ENCODE assay signal across 11 mouse cellular contexts in genomic region chr1:132150171-132150570, GRCm38 (mm10). TPM values are rescaled to one million over a fixed set of nuclear protein-coding genes. Genes with fewer than 3 reads are reported as not detected.
DNase-seq lines count a peak whose midpoint lies in the region; ATAC-seq and TF ChIP-seq lines count a peak whose summit lies in the region.
"Had no signal": no experiment of that assay in that cellular context is flagged by ENCODE, and none has a peak within 500 bp of the region (broad histone marks: within the 10 kb centered on the region; RNA-seq: fewer than 3 reads in every experiment).

No protein-coding gene starts in this region.

- no peak for DNase-seq in heart, adult 2 months
- DNase-seq in urinary bladder, postnatal 14 days (ENCODE audit: low spot score): peak; percentile 82
- DNase-seq in urinary bladder, postnatal 10 days (ENCODE audit: low spot score): no peak
- peak; percentile 84 for DNase-seq in stomach, postnatal 0 days (ENCODE audit: low spot score)
- no peak for DNase-seq in gastrocnemius, adult 8-10 months (ENCODE audit: low spot score in 2 of 2)
- no peak for DNase-seq in gastrocnemius, postnatal 14 days
- DNase-seq: adrenal gland, postnatal 25 days; cerebellum, postnatal 10 days had no signal

- no peak overlapping the region for H3K4me3 ChIP-seq in heart, embryonic 14.5 days (ENCODE audit: control insufficient read depth in 1 of 2, insufficient read depth in 1 of 2, low read depth in 1 of 2, low read length in 2 of 2)
- no peak overlapping the region for H3K4me3 ChIP-seq in heart, adult 2 months
- H3K4me3 ChIP-seq in kidney, embryonic 16.5 days (ENCODE audit: low read length): no peak overlapping the region
- no peak overlapping the region for H3K4me3 ChIP-seq in stomach, postnatal 0 days (ENCODE audit: low read depth, low read length)
- H3K4me3 ChIP-seq: midbrain, embryonic 12.5 days had no signal

- intact Hi-C loops in heart, adult 2 months (cut with DNase I): no loop called here
- intact Hi-C loops in gastrocnemius, postnatal 14 days (cut with DNase I; ENCODE audit: low total_unique reads): no loop called here

- H3K9me3 ChIP-seq in heart, embryonic 14.5 days (ENCODE audit: control insufficient read depth, low read length): no peaks in the 10 kb centered on the region
- H3K9me3 ChIP-seq in kidney, embryonic 16.5 days (ENCODE audit: low read length): no peaks in the 10 kb centered on the region
- no peaks in the 10 kb centered on the region for H3K9me3 ChIP-seq in stomach, postnatal 0 days (ENCODE audit: control insufficient read depth, low read length)
- H3K9me3 ChIP-seq: midbrain, embryonic 12.5 days had no signal

- peak overlapping the region; percentile 9 to 33; a peak in 1 of 4 replicates for H3K27ac ChIP-seq in heart, embryonic 14.5 days (replicated peaks in 1 of 2; ENCODE audit: control insufficient read depth in 1 of 2, insufficient read depth in 1 of 2, low read depth in 2 of 2, low read length in 2 of 2)
- H3K27ac ChIP-seq in heart, adult 2 months: no peak overlapping the region
- peak overlapping the region; percentile 54 for H3K27ac ChIP-seq in kidney, embryonic 16.5 days (ENCODE audit: low read length)
- peak overlapping the region; percentile 77 for H3K27ac ChIP-seq in stomach, postnatal 0 days (replicated peaks)
- H3K27ac ChIP-seq: midbrain, embryonic 12.5 days had no signal

- no peak overlapping the region for H3K4me2 ChIP-seq in heart, embryonic 14.5 days (ENCODE audit: low read length)
- H3K4me2 ChIP-seq in kidney, embryonic 16.5 days (replicated peaks; ENCODE audit: low read depth, low read length): no peak overlapping the region
- H3K4me2 ChIP-seq in stomach, postnatal 0 days (replicated peaks; ENCODE audit: low read depth): no peak overlapping the region
- H3K4me2 ChIP-seq: midbrain, embryonic 12.5 days had no signal

- H3K36me3 ChIP-seq in heart, embryonic 14.5 days (ENCODE audit: control insufficient read depth, insufficient read depth, low read length): no peaks in the 10 kb centered on the region
- no peaks in the 10 kb centered on the region for H3K36me3 ChIP-seq in heart, adult 2 months (ENCODE audit: control insufficient read depth, insufficient read depth, low read length)
- H3K36me3 ChIP-seq in kidney, embryonic 16.5 days (ENCODE audit: insufficient read depth, low read length): no peaks in the 10 kb centered on the region
- no peaks in the 10 kb centered on the region for H3K36me3 ChIP-seq in stomach, postnatal 0 days (ENCODE audit: control insufficient read depth, insufficient read depth, low read length)
- H3K36me3 ChIP-seq: midbrain, embryonic 12.5 days had no signal

- H3K79me2 ChIP-seq in heart, adult 2 months (replicated peaks; ENCODE audit: control insufficient read depth, insufficient read depth, low read length): no peaks in the 10 kb centered on the region

- TF ChIP-seq POLR2A in heart, adult 2 months (IDR thresholded peaks at IDR 0.05; ENCODE audit: insufficient read depth, low read depth, low read length): no peak

- peak; percentile 51 for ATAC-seq in heart, embryonic 14.5 days (ENCODE audit: insufficient number of reproducible peaks, insufficient read depth, low FRiP score, low read depth)
- ATAC-seq in kidney, embryonic 16.5 days (ENCODE audit: low FRiP score, low TSS enrichment): peak; percentile 87
- ATAC-seq in stomach, postnatal 0 days (ENCODE audit: low FRiP score, low TSS enrichment): peak; percentile 85

- no peak for TF ChIP-seq CTCF in heart, adult 2 months (IDR thresholded peaks at IDR 0.05)
- no peak for TF ChIP-seq CTCF in stomach, postnatal 0 days (IDR thresholded peaks at IDR 0.05; ENCODE audit: low read depth)

- no peaks in the 10 kb centered on the region for H3K27me3 ChIP-seq in heart, embryonic 14.5 days (ENCODE audit: control insufficient read depth, insufficient read depth, low read length)
- no peaks in the 10 kb centered on the region for H3K27me3 ChIP-seq in heart, adult 2 months (ENCODE audit: control insufficient read depth, insufficient read depth, low read length)
- H3K27me3 ChIP-seq in kidney, embryonic 16.5 days (ENCODE audit: insufficient read depth, low read length): no peaks in the 10 kb centered on the region
- no peaks in the 10 kb centered on the region for H3K27me3 ChIP-seq in stomach, postnatal 0 days (ENCODE audit: control insufficient read depth, insufficient read depth, low read length)

- 9% methylated on average over 1 of the region's 1 CpGs for WGBS in heart, embryonic 14.5 days
- WGBS in heart, adult 2 months: 33% methylated on average over 1 of the region's 1 CpGs
- WGBS in kidney, embryonic 16.5 days: 52% methylated on average over 1 of the region's 1 CpGs
- WGBS in stomach, postnatal 0 days: 30% methylated on average over 1 of the region's 1 CpGs

- no peak for TF ChIP-seq EP300 in heart, adult 2 months (IDR thresholded peaks at IDR 0.05; ENCODE audit: insufficient read depth, low read depth, low read length)
- TF ChIP-seq EP300 in stomach, postnatal 0 days (optimal IDR thresholded peaks at IDR 0.05): no peak

- peak overlapping the region; percentile 51; the same call in 1 of the 2 replicates for H3K9ac ChIP-seq in heart, embryonic 14.5 days (ENCODE audit: low read length)
- no peak overlapping the region for H3K9ac ChIP-seq in heart, adult 2 months (ENCODE audit: low read depth, low read length)
- 0 out of 2 replicates have a peak overlapping the region, but pooled peaks have one; percentile 11 for H3K9ac ChIP-seq in kidney, embryonic 16.5 days (replicated peaks; ENCODE audit: low read length)
- no peak overlapping the region for H3K9ac ChIP-seq in stomach, postnatal 0 days (ENCODE audit: low read length)
- H3K9ac ChIP-seq: midbrain, embryonic 12.5 days had no signal

- peaks cover 29 to 37% of the 10 kb centered on the region in 2 experiments for H3K4me1 ChIP-seq in heart, embryonic 14.5 days (ENCODE audit: control insufficient read depth in 2 of 2, insufficient read depth in 2 of 2, low read length in 2 of 2)
- H3K4me1 ChIP-seq in heart, adult 2 months (ENCODE audit: control insufficient read depth, insufficient read depth, low read length): no peaks in the 10 kb centered on the region; the same call in 1 of the 2 replicates
- H3K4me1 ChIP-seq in kidney, embryonic 16.5 days (ENCODE audit: insufficient read depth, low read length): peaks cover 11% of the 10 kb centered on the region
- H3K4me1 ChIP-seq in stomach, postnatal 0 days (replicated peaks; ENCODE audit: control insufficient read depth, insufficient read depth): no peaks in the 10 kb centered on the region
- H3K4me1 ChIP-seq: midbrain, embryonic 12.5 days had no signal

RNA-seq across cellular contexts. Expression of gene Cdk18, which starts 10.7 kb away (rescaled TPM):
- 2.7 and 2.9 TPM in 2 replicates for polyA plus RNA-seq in heart, embryonic 14.5 days (2014; fragmentation: Nextera tagmentation; extraction: Ambion mirVana)
- total RNA-seq in heart, adult 2 months (2021): 10 to 100 TPM; 14.0 to 15.8 TPM
- 20.9 and 25.1 TPM in 2 replicates for polyA plus RNA-seq in heart, adult 2 months (2012; rRNA removed)
- polyA plus RNA-seq in kidney, embryonic 16.5 days (2015; fragmentation: Nextera tagmentation; extraction: Ambion mirVana): 9.0 and 9.3 TPM in 2 replicates
- 9.7 and 14.5 TPM in 2 replicates for polyA plus RNA-seq in stomach, postnatal 0 days (2015; fragmentation: Nextera tagmentation; extraction: Ambion mirVana)
- total RNA-seq in gastrocnemius, adult 8-10 months (2022): 1 to 10 TPM; 4.2 to 6.7 (median 4.2) TPM
- 1 to 10 TPM in 1 of 2 experiments, under 1 TPM in 1; 0.92 to 1.6 TPM for total RNA-seq in gastrocnemius, postnatal 14 days (2021)

RNA-seq across cellular contexts. Expression of gene Lemd1, which starts 41.1 kb away (rescaled TPM):
- not detected in 2 replicates for polyA plus RNA-seq in heart, embryonic 14.5 days (2014; fragmentation: Nextera tagmentation; extraction: Ambion mirVana)
- total RNA-seq in heart, adult 2 months (2021): not detected
- polyA plus RNA-seq in heart, adult 2 months (2012; rRNA removed): 0.20 TPM in 1 of 2 replicates, not detected in the other
- polyA plus RNA-seq in kidney, embryonic 16.5 days (2015; fragmentation: Nextera tagmentation; extraction: Ambion mirVana): 0.21 and 0.32 TPM in 2 replicates
- polyA plus RNA-seq in stomach, postnatal 0 days (2015; fragmentation: Nextera tagmentation; extraction: Ambion mirVana): 0.30 and 0.42 TPM in 2 replicates
- under 1 TPM in 1 of 4 experiments, not detected in 3; 0.19 TPM for total RNA-seq in gastrocnemius, adult 8-10 months (2022)
- not detected for total RNA-seq in gastrocnemius, postnatal 14 days (2021)
- total RNA-seq: adrenal gland, postnatal 25 days had no signal

RNA-seq across cellular contexts. Expression of gene AC124108.1, which starts 41.1 kb away (rescaled TPM):
- not detected in 2 replicates for polyA plus RNA-seq in heart, embryonic 14.5 days (2014; fragmentation: Nextera tagmentation; extraction: Ambion mirVana)
- total RNA-seq in heart, adult 2 months (2021): under 1 TPM in 1 of 2 experiments, not detected in 1; 0.05 TPM
- polyA plus RNA-seq in heart, adult 2 months (2012; rRNA removed): 0.06 TPM in 1 of 2 replicates, not detected in the other
- polyA plus RNA-seq in kidney, embryonic 16.5 days (2015; fragmentation: Nextera tagmentation; extraction: Ambion mirVana): 0.10 and 0.13 TPM in 2 replicates
- 0.02 and 0.06 TPM in 2 replicates for polyA plus RNA-seq in stomach, postnatal 0 days (2015; fragmentation: Nextera tagmentation; extraction: Ambion mirVana)
- not detected for total RNA-seq in gastrocnemius, adult 8-10 months (2022)
- total RNA-seq in gastrocnemius, postnatal 14 days (2021): not detected
- total RNA-seq: adrenal gland, postnatal 25 days had no signal

Comparison
In these comparisons a context has a peak if more than half of its experiments do, and no peak if none do; other contexts are left out.
1. H3K9ac ChIP-seq: peak in heart, embryonic 14.5 days (single experiment) and kidney, embryonic 16.5 days (single experiment); none in heart, adult 2 months (single experiment) and stomach, postnatal 0 days (single experiment).
2. DNase-seq: peak in urinary bladder, postnatal 14 days (single experiment) and stomach, postnatal 0 days (single experiment); none in heart, adult 2 months (0 of 2), urinary bladder, postnatal 10 days (single experiment), gastrocnemius, adult 8-10 months (0 of 2) and gastrocnemius, postnatal 14 days (single experiment).
3. Peak in every context shown above with its lines, with median percentiles within 50 percentile points of each other: ATAC-seq.